Mouse (Mus musculus) splenic B cell, adult 2 months (primary cell): Measurements from ENCODE around the gene Iqca.

Experiments used
- DNase-seq: peaks from one replicate; pipeline ENCODE4 v3.0.0-alpha.2; 2011; ENCODE audit warnings: low read depth, low spot score
- H3K27me3 ChIP-seq: 2 replicates; pipeline ENCODE4 v1.6.1; 2012; ENCODE audit warnings: mild to moderate bottlenecking, low read length, moderate library complexity, mixed read lengths; ENCODE audit not compliant: control insufficient read depth, poor library complexity, insufficient read depth, severe bottlenecking
- H3K36me3 ChIP-seq: 2 replicates; pipeline ENCODE4 v1.6.1; 2012; ENCODE audit warnings: mild to moderate bottlenecking, low read length, moderate library complexity, mixed read lengths; ENCODE audit not compliant: control insufficient read depth, poor library complexity, insufficient read depth, severe bottlenecking

Gene Iqca

GRCm38 (mm10) chr1:90164319-90164718, 11.1 kb upstream of the Iqca start:
- H3K36me3 ChIP-seq, result no peaks in the 10 kb centered on the region
- no peak for DNase-seq
- H3K27me3 ChIP-seq, result no peaks in the 10 kb centered on the region

- DNase-seq, result peak; percentile 28
- Histone ChIP-seq H3K36me3 (no peaks in the 10 kb centered on the region), H3K27me3 (no peaks in the 10 kb centered on the region)
Measured at GRCm38 (mm10) chr1:90163161-90163560, 10.0 kb upstream of the Iqca start.

- Histone ChIP-seq H3K27me3 (no peaks in the 10 kb centered on the region), H3K36me3 (no peaks in the 10 kb centered on the region)
- no peak for DNase-seq
Measured at GRCm38 (mm10) chr1:90162379-90162857, 9.2 kb upstream of the Iqca start.

GRCm38 (mm10) chr1:90161623-90162022, 8.4 kb upstream of the Iqca start:
- no peak for DNase-seq
- no peaks in the 10 kb centered on the region for H3K36me3 ChIP-seq
- H3K27me3 ChIP-seq, result no peaks in the 10 kb centered on the region

- H3K36me3 ChIP-seq, result no peaks in the 10 kb centered on the region
- no peak for DNase-seq
- H3K27me3 ChIP-seq, result no peaks in the 10 kb centered on the region
Measured at GRCm38 (mm10) chr1:90159927-90160326, 6.7 kb upstream of the Iqca start.

GRCm38 (mm10) chr1:90156589-90156988, 3.4 kb upstream of the Iqca start:
- no peak for DNase-seq
- H3K27me3 ChIP-seq, result no peaks in the 10 kb centered on the region
- no peaks in the 10 kb centered on the region for H3K36me3 ChIP-seq

GRCm38 (mm10) chr1:90153787-90154186, 586 bp upstream of the Iqca start:
- DNase-seq, result no peak
- Histone ChIP-seq H3K36me3 (no peaks in the 10 kb centered on the region), H3K27me3 (no peaks in the 10 kb centered on the region)

- no peaks in the 10 kb centered on the region for H3K27me3 ChIP-seq
- H3K36me3 ChIP-seq, result no peaks in the 10 kb centered on the region
- no peak for DNase-seq
Measured at GRCm38 (mm10) chr1:90139729-90140128, 13.5 kb downstream of the Iqca start.

GRCm38 (mm10) chr1:90132402-90132801, 20.8 kb downstream of the Iqca start:
- no peaks in the 10 kb centered on the region for H3K36me3 ChIP-seq
- DNase-seq, result no peak
- H3K27me3 ChIP-seq, result no peaks in the 10 kb centered on the region

GRCm38 (mm10) chr1:90131982-90132381, 21.2 kb downstream of the Iqca start:
- H3K36me3 ChIP-seq, result no peaks in the 10 kb centered on the region
- no peak for DNase-seq
- 0 out of 2 replicates have a peak, but pooled peaks cover 2% of the 10 kb centered on the region for H3K27me3 ChIP-seq

- 0 out of 2 replicates have a peak, but pooled peaks cover 2% of the 10 kb centered on the region for H3K27me3 ChIP-seq
- H3K36me3 ChIP-seq, result no peaks in the 10 kb centered on the region
- DNase-seq, result no peak
Measured at GRCm38 (mm10) chr1:90124561-90124960, 28.6 kb downstream of the Iqca start.

GRCm38 (mm10) chr1:90120706-90121105, 32.5 kb downstream of the Iqca start:
- H3K27me3 ChIP-seq, result no peaks in the 10 kb centered on the region
- DNase-seq, result no peak
- no peaks in the 10 kb centered on the region for H3K36me3 ChIP-seq

- DNase-seq, result no peak
- H3K36me3 ChIP-seq, result no peaks in the 10 kb centered on the region
- H3K27me3 ChIP-seq, result no peaks in the 10 kb centered on the region
Measured at GRCm38 (mm10) chr1:90119214-90119613, 34.0 kb downstream of the Iqca start.

- DNase-seq, result no peak
- Histone ChIP-seq H3K27me3 (no peaks in the 10 kb centered on the region), H3K36me3 (no peaks in the 10 kb centered on the region)
Measured at GRCm38 (mm10) chr1:90117207-90117606, 36.0 kb downstream of the Iqca start.

- Histone ChIP-seq H3K27me3 (no peaks in the 10 kb centered on the region), H3K36me3 (no peaks in the 10 kb centered on the region)
- DNase-seq, result no peak
Measured at GRCm38 (mm10) chr1:90114586-90114985, 38.6 kb downstream of the Iqca start.

GRCm38 (mm10) chr1:90113655-90114244, 39.5 kb downstream of the Iqca start:
- Histone ChIP-seq H3K36me3 (no peaks in the 10 kb centered on the region), H3K27me3 (no peaks in the 10 kb centered on the region)
- DNase-seq, result no peak
